Mouse (Mus musculus): ENCODE data around the gene Gm8005. TPM values are rescaled to one million over a fixed set of nuclear protein-coding genes. Genes with fewer than 3 reads are reported as not detected.

The Gm8005 gene
- not detected in 2 replicates for polyA plus RNA-seq (2012; rRNA removed; ENCODE audit: low replicate concordance)

GRCm38 (mm10) chr14:42439573-42439972 lies at the start of gene Gm8005:
TSS of gene Gm8005 (minus strand) at chr14:42439673.

GRCm38 (mm10) chr14:42463581-42463980 lies 24.1 kb upstream of the Gm8005 start, which contains the start of gene Gm8011:
TSS of gene Gm8011 (plus strand) at chr14:42463881.

Other genes with a start within 250 kb of the Gm8005 start
- not detected in 2 replicates for gene Gm3573, start 248.9 kb downstream of the Gm8005 start, polyA plus RNA-seq (2012; rRNA removed; ENCODE audit: low replicate concordance)
- gene Gm17026, start 179.6 kb downstream of the Gm8005 start, polyA plus RNA-seq (2012; rRNA removed; ENCODE audit: low replicate concordance): not detected in 2 replicates
- not detected in 2 replicates for gene Gm9611, start 142.3 kb downstream of the Gm8005 start, polyA plus RNA-seq (2012; rRNA removed; ENCODE audit: low replicate concordance)
- gene Gm7995, start 129.5 kb downstream of the Gm8005 start, polyA plus RNA-seq (2012; rRNA removed; ENCODE audit: low replicate concordance): not detected in 2 replicates
- gene Gm8011, start 24.2 kb upstream of the Gm8005 start, polyA plus RNA-seq (2012; rRNA removed; ENCODE audit: low replicate concordance): not detected in 2 replicates
- gene Gm8020, start 62.7 kb upstream of the Gm8005 start, polyA plus RNA-seq (2012; rRNA removed; ENCODE audit: low replicate concordance): not detected in 2 replicates
- gene Gm8024, start 84.6 kb upstream of the Gm8005 start, polyA plus RNA-seq (2012; rRNA removed; ENCODE audit: low replicate concordance): not detected in 2 replicates
- not detected in 2 replicates for gene Gm17124, start 160.2 kb upstream of the Gm8005 start, polyA plus RNA-seq (2012; rRNA removed; ENCODE audit: low replicate concordance)
- not detected in 2 replicates for gene Gm3633, start 202.2 kb upstream of the Gm8005 start, polyA plus RNA-seq (2012; rRNA removed; ENCODE audit: low replicate concordance)
- gene Gm10378, start 216.3 kb upstream of the Gm8005 start, polyA plus RNA-seq (2012; rRNA removed; ENCODE audit: low replicate concordance): not detected in 2 replicates

Data from subcutaneous adipose tissue, adult 2 months (tissue).